Mouse (Mus musculus) kidney, adult 2 months (tissue): ENCODE measurements at regions not wholly inside any gene's neighbourhood (a gene's known extent, or its start where the extent isn't known, plus 50 kb on each side); places are given as distances from the start of the nearest gene placed in this dataset.

Source experiments
- CTCF ChIP-seq: fragments of 200-500 bp; conservative IDR thresholded peaks from 2 replicates; pipeline ENCODE4 v1.5.1; 2011; ENCODE audit warnings: low read depth, mild to moderate bottlenecking, control low read depth, low read length, moderate library complexity, mixed read lengths; ENCODE audit not compliant: insufficient read depth, insufficient read length
- POLR2A ChIP-seq: fragments of 200-500 bp; IDR thresholded peaks from one replicate; pipeline ENCODE4 v1.6.1; 2011; ENCODE audit warnings: low read depth, low read length, control low read depth

DNA sequence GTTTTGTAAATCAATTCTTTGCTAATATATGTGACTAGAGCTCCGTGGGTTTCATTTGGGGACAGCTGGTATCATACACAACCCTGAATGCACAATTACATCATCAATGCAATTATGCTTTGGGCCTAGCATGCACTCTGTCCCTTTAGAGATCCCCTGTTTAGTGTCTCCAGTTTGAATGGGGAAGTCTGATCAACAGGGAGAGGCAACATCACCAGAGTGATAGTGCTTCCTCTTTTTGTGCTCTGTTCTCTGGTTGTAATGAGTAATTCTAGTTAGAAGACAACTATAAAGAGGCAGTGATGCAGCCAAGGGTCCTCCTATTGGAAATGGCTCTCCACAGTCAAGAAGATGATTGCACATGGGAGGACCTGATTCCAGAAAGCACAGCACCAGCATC, 158.7 kb upstream of the Tbca start:
- TF ChIP-seq CTCF (no peak), POLR2A (no peak)
